Mouse (Mus musculus) cerebellum, adult 18-20 months (tissue): ENCODE data around the gene Gm28635.
"Not testable (repeated sequence)": the region's sequence is repeated elsewhere in the genome, so short reads cannot be mapped to it uniquely, and the experiment has no call there.

Source experiments
- DNase-seq, 2 experiments: peaks; one replicate each; pipeline ENCODE4 v3.0.0; 2021

The Gm28635 gene

GRCm38 (mm10) chr2:84688080-84688844 is 10.4 kb upstream of the Gm28635 start:
- DNase-seq, result no peak

GRCm38 (mm10) chr2:84682605-84683183 is 4.9 kb upstream of the Gm28635 start:
- DNase-seq, result no peak

GRCm38 (mm10) chr2:84679016-84679415 is 1.2 kb upstream of the Gm28635 start, which contains the start of gene Tmx2:
Gene Tmx2 (minus strand): TSS chr2:84679140.
- DNase-seq, result no peak

DNA sequence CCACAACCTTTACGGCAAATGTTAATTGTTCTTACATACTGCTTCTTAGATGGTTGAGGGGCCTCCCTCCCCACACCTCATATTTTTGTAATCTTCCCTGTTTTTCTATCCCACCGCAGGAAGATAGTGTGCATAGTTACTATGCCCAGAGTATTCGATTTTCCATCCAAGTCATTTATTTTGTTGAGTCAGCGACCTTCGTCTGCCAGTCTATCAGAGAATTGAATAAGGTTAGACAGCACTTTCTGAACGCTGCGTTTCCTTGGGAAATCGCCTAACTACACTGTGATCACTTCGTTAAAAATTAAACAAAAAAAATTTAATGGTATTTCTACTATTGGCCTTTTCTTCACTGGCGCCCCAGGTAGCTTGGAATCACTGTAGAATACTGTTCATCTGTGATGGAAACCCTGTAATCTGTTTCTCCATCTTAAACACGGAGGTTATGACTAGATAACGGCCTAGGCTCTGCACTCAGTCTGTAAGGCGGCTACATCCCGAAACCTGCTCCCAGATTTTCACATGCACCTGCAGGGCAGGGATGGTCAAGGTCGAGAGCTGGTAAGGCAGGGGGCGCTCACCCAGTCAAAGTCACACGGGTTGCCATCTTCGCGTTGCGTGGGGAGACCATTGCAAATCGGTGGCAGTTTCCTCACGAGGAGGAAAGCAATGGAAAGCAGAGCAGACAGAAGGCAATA is 422 bp downstream of the Gm28635 start:
- DNase-seq, result no peak

GRCm38 (mm10) chr2:84671535-84671934 is 6.3 kb downstream of the Gm28635 start:
- not testable (repeated sequence) for DNase-seq

- peak; percentile 77 to 83 for DNase-seq
Observed at GRCm38 (mm10) chr2:84670569-84670933, 7.3 kb downstream of the Gm28635 start, which contains the start of gene Selenoh. Gene Selenoh (minus strand): TSS chr2:84670770.

DNA sequence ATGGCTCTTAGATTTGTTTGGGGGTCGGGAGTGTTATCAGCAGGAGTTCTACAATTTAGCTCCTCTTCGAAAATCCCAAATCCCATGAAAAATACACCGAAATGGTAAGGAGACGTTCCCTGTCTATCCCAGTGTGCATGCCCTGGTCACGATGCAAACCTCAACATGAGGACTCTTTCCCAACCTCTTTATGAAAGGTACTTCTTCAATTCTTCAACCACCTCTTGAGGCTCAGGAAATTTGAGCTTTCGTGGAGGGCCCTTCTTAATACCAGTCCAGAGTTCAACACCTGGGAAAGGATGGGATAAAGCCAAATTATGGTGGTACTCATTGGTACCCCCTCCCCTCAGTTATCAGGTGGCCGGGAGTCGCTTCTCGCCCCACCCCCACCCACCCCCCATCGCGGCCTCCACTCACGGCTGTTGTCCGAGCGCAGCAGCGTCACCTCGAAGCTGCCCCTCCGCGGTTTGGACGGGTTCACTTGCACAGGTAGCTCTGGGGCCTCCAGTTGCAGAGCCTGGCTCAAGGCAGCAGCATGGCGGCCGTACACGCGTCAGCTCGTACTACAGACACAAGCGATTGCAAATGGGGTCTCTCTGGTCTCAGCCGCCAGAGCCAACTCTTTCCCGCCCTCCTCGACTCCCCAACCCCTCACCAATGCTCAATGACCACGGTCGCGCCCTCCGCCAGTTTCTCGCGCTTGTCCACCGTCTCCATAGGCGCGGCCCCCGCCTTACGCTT is 7.8 kb downstream of the Gm28635 start:
- DNase-seq, result peak in 1 of 2 experiments; percentile 50

- DNase-seq, result no peak
Observed at GRCm38 (mm10) chr2:84666081-84666480, 11.8 kb downstream of the Gm28635 start.

DNA sequence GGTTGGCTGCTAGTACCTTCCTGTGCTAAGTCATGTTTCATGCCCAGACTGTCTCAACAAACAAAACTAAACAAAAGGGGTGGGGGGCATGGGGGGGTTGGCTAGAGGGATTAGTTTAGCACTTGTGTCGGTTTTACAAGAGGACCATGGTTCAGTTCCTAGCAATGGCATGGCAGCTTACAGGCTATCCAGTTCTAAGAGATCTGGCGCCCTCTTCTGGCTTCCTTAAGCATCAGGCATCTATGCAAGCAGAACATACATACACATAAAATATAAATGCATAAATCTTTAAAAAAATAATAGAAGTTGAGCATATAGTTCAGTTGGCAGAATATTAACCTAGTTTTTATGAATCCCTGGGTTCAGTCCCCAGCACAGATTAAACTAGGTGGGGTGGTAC is 15.0 kb downstream of the Gm28635 start:
- peak; percentile 36 to 45 for DNase-seq

DNA sequence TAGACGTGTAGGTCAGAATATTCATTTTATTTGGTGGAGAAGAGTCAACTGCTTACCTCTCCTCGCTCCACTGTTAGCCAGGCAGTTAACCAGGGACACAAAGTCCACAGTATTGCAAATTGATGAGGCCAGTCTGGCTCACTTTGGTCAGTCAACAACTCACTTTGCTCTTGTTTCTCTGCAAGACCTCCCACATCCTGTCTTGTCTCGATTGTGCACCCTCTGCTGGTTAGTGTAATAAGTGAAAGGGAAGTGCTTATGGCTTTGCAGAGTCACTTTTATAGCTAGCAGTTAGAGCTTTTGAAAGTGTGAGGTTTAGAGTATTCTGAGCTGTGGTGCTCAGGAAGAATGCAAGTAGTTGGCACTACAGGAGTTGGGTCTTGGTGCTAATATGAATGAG is 17.6 kb downstream of the Gm28635 start:
- peak in 1 of 2 experiments; percentile 24 for DNase-seq

GRCm38 (mm10) chr2:84658806-84659205 is 19.0 kb downstream of the Gm28635 start, which contains the start of gene Btbd18:
Gene Btbd18 (plus strand): TSS chr2:84659079.
- DNase-seq, result no peak

DNA sequence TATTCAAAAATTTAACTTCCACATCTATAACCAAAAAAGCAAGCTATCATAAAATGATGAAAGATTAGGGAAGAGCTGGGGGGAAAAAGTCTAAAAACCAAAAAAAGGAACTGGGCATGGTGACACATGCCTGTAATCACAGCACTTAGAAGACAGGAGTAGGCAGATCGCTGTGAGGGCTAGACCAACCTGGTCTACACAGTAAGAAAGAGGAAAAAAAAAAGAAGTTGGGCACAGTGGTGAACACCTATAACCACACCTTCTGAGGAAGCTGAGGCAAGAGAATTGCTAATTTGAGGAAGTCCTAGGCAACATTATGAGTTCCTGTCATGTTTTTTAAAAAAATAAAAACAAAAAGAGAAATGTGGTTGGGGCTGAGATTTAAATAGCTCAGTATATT is 22.0 kb downstream of the Gm28635 start:
- DNase-seq, result no peak

- DNase-seq, result no peak
Observed at GRCm38 (mm10) chr2:84653354-84653753, 24.5 kb downstream of the Gm28635 start.

- peak; percentile 84 to 89 for DNase-seq
Observed at GRCm38 (mm10) chr2:84650464-84651195, 27.2 kb downstream of the Gm28635 start, which contains the start of gene Ctnnd1. Gene Ctnnd1 (minus strand): TSS chr2:84650765.

DNA sequence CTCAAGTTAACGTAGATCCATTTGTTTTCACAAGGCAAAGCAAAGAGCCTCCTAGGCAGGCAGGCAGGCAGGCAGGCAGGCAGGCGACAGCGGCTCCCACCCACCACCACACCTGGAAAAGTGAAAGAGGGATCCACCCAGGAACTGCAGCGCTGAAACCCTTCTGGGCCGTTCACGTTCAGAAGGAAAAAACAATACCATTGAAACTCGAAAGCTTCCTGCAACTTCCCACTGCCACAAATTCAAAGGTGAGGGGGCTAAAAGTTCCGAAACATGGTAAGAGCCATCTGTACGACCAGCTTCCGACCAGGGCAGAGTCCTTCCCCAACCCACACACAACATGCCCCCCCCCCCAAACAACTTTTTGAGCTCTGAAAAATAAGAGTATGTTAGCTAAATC is 28.2 kb downstream of the Gm28635 start:
- peak in 1 of 2 experiments; percentile 33 for DNase-seq

DNA sequence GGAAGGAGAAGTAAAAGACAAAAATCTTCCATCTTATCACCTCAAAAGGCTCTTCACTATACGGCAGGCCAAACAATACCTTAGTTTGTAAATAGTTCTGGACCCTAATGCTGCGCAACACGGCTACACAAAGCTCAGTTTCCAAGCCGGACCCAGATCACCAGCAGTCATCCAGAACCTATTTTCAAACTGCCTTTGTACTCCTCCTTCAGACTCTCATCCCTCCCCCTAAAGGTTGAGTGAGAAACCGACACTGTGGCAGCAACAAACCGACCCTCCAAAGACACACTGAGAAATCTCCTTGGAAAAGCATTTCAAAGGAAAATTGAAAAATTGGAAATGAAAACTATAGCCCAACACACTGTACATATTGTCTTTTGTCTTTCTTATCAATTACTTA is 29.5 kb downstream of the Gm28635 start:
- DNase-seq, result peak in 1 of 2 experiments; percentile 20

GRCm38 (mm10) chr2:84647051-84647568 is 30.7 kb downstream of the Gm28635 start:
- no peak for DNase-seq

- DNase-seq, result no peak
Observed at GRCm38 (mm10) chr2:84646138-84646537, 31.7 kb downstream of the Gm28635 start.

- no peak for DNase-seq
Observed at GRCm38 (mm10) chr2:84640833-84641232, 37.0 kb downstream of the Gm28635 start.

GRCm38 (mm10) chr2:84638428-84639220 is 39.2 kb downstream of the Gm28635 start:
- DNase-seq, result no peak
